Mouse (Mus musculus): ENCODE results near the gene Igf2bp1.

Gene Igf2bp1

GRCm38 (mm10) chr11:96006852-96007515 is 1.2 kb upstream of the Igf2bp1 start:
- no peak for DNase-seq

DNA sequence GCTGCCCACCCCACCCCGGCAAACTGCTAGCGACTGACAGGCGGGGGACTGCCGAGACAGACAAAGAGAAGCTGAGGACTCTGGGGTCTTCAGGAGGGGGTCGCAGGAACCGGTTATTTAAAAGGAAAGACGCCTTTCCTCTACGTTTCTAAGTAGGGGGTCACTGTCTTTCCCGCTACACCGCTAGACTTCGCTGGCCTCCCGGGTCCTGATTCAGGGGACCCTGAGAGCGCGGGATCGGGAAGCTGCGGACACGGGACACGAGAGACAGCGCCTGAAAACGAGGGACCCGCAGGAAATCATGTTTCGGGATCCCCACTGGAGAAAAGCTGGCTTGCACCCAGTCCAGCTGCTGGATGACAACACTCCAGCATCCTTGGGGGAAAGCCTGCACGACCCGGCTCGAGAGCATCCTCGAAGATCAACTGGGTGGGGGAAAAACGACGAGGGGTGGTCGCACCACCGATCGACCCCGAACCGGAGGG is 669 bp upstream of the Igf2bp1 start:
- DNase-seq = no peak

DNA sequence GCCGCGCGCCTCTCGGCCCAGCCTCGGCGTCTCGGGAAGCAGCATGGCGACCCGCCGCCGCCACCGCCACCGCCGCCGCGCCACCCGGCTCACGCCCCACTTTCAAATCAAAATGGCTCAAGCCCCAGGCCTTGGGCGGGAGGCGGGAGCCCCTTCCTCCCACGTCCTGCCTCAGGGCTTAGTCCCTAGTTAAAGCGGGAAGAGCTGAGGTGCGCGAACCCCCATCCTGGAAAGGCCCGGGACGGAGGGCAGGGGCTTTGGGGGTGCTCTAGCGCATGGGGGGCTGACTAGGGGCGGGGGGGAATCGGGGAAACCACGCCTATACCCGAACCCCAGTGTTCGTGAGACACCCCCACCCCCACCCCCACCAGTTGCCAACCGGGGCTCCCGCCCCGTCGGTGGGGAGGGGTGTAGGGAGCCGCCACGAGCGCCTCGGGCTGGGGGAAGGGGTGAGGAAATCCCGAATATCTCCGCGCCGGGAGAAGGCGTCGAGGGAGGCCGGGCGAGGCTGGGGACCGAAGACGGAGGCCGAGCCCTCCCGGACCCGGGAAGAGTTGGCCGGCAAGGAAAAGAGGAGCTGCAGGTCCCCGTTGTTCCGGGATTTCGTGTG is 842 bp downstream of the Igf2bp1 start:
- DNase-seq = no peak

- DNase-seq = no peak
These were observed 1.6 kb downstream of the Igf2bp1 start for GRCm38 (mm10) chr11:96003969-96004792.

DNA sequence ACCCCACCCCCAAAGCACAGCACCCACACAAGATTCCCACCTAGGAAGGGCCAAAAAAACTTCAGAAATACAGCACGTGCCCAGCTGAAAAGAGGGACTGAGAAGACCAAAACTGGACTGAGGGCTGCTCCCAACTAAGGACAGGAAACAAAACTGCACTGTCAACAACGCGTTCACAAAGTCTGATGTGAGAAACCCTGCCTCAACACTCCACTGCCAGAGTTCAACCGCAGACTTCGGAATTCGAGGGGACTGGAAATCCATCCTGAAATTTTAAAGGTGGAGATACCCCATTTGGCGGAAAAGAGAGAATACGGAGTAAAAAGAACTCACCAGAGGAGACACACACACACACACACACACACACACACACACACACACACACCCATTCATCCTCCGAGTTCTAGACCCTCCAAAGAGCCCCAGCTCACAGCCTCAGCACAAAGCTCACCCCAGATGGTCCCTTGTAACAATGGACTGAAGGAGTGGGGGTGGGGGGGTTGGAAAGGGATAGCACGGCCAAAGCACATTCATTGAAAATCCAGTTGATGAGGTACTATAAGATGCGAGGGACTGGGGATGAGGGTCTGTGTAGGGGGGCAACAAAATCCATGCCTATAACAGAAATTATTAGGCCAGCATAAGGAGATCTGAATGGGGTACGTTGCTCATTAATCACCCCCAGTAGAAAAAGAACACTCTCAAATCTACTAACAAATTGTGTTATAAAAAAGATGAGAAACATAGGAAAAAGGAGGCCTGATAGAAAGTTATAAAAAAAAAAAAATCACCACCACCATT is 2.4 kb downstream of the Igf2bp1 start:
- DNase-seq = no peak

DNA sequence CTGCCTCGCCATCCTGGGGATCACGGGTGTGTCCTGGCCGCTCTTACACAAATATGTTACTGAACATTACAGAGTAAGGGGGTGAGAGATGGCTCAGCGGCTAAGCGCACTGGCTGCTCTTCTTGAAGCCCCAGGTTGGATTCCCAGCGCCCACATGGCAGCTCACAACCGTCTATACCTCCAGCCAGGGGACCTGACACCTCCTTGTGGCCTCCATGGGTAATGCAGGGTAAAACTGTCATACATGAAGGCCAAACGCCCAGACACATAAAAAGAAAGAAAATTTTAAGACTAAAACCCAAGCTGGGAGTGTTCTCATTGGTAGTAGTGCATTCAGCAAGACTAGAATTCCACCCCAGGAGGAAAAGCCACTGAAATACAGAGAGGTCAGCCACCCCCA is 11.6 kb downstream of the Igf2bp1 start:
- DNase-seq = no peak

- no peak for DNase-seq
These were observed 14.6 kb downstream of the Igf2bp1 start for GRCm38 (mm10) chr11:95990886-95991708.

GRCm38 (mm10) chr11:95990431-95990830 is 15.3 kb downstream of the Igf2bp1 start:
- DNase-seq = no peak

DNA sequence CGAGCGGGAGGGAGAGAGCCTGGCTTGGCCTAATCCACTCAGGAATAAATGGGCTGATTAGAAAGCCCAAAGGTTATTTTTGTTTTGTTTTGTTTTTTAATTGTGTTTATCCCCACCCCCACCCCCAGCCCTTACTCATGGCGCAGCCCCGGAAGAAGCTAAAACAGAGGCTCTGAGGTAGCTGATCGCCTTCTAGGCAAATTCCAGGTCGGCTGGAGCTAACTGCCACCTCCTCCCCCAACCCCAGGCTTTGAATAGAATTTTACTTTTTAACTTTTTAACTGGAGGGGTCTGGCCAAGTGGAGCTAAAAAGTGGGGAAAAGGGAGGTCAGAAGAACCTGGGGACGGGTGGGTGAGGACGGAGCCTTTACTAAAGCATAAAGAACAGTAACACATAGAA is 15.9 kb downstream of the Igf2bp1 start:
- no peak for DNase-seq

- DNase-seq = peak; percentile 90
These were observed 17.2 kb downstream of the Igf2bp1 start for GRCm38 (mm10) chr11:95988533-95988932.

GRCm38 (mm10) chr11:95987854-95988447 is 17.8 kb downstream of the Igf2bp1 start:
- DNase-seq = peak; percentile 39

- peak; percentile 62 for DNase-seq
These were observed 23.3 kb downstream of the Igf2bp1 start for GRCm38 (mm10) chr11:95982475-95982874.

DNA sequence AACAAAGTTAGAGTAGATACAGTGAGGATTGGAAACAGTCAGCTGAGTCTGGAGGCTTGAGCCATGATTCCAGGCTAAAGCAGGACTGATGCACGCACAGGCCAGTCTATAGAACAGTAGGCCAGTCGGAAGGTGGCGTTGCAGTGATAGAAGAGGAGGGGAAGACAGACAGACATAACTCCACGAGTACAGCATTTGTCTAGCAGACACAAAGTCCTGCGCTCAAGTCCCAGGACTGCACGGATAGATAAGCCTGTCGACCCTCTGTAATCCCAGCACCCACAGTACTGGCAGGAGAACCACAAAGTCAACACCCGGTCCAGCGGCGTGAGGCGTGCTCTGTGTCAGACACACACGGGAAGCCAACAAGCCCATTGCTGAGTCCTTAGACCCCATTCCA is 23.9 kb downstream of the Igf2bp1 start:
- no peak for DNase-seq

- DNase-seq = peak; percentile 64
These were observed 24.9 kb downstream of the Igf2bp1 start for GRCm38 (mm10) chr11:95980762-95981418.

- no peak for DNase-seq
These were observed 27.3 kb downstream of the Igf2bp1 start for GRCm38 (mm10) chr11:95978487-95978886.

- no peak for DNase-seq
These were observed 29.4 kb downstream of the Igf2bp1 start for GRCm38 (mm10) chr11:95976290-95976689.

GRCm38 (mm10) chr11:95975694-95976093 is 30.0 kb downstream of the Igf2bp1 start:
- no peak for DNase-seq

DNA sequence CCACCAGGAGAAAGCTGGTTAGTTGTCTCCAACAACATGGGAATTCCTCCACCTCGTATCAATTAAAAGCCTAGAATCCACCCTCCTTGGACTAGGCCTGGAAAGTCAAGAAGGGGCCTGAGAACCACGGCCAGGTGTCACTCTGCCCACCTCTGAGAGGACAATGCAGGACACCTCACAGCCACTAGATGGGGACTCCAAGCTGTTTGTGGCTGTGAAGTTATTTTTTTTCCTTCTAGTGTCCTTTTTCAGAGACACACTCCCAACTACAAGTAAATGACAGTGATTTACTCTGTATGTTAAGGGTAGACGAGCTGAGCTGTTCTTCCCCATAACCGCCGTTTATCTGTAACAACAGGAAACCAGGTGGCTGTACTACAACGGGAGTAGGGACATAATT is 32.6 kb downstream of the Igf2bp1 start:
- no peak for DNase-seq

GRCm38 (mm10) chr11:95963304-95963703 is 42.4 kb downstream of the Igf2bp1 start:
- no peak for DNase-seq

DNA sequence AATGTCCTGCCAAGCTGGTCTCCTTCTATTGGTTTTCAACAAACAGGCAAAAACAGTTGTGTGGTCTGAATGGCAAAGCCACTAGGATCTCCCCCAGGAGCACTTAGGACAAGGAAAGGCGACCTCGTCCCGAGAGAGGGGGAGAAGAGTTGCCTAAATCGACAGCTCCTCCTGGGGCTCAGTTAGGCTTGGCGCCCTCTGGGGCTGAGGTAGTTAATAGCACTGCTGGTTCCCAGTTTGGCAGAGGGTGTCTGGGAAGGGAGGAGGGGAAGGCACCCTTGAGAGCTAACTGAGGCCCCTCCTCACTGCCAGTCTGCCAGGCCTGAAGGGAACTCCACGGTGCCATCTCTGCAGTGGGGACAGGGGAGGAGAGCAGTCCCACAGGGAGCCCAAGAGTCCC is 46.6 kb downstream of the Igf2bp1 start:
- DNase-seq = no peak

DNA sequence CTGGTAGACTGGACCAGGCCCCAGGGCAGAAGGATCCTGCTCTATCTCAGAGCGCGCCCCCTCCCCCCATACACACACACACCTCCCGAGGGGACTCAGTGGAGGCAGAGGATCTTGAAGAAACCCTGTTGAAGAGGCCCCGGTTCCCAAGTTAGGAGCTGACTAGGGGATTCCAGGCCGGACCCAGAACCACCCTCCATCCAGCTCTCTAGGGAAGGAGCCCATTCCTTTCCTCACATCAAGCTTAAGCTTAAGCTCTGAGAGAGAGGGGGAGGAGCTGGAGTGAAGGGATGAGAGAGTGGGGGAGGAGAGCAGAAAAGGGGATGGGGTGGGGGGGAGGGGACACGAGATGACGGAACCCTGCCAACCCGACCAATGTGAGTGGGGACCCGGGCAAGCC is 47.5 kb downstream of the Igf2bp1 start:
- DNase-seq = no peak

Measured in lung, postnatal 36 days (tissue).